Comparison of ENCODE assay signal across 9 mouse cellular contexts in genomic region chr5:123067395-123067995, GRCm38 (mm10). TPM values are rescaled to one million over a fixed set of nuclear protein-coding genes. Genes with fewer than 3 reads are reported as not detected.
DNase-seq lines count a peak whose midpoint lies in the region; TF ChIP-seq lines count a peak whose summit lies in the region.
"Had no signal": no experiment of that assay in that cellular context is flagged by ENCODE, and none has a peak within 500 bp of the region (broad histone marks: within the 10 kb centered on the region; RNA-seq: fewer than 3 reads in every experiment).

No protein-coding gene starts in this region.

- H3K36me3 ChIP-seq in ES-Bruce4 (ENCODE audit: control insufficient read depth, insufficient read depth, low read length, poor library complexity, severe bottlenecking): no peaks in the 10 kb centered on the region

- H3K4me1 ChIP-seq in ES-Bruce4 (ENCODE audit: control insufficient read depth, insufficient read depth, low read length): peaks cover 2% of the 10 kb centered on the region

- peak; percentile 57 for DNase-seq in embryo, embryonic 10 days (ENCODE audit: low spot score)
- DNase-seq in embryo, embryonic 9.5 days (ENCODE audit: extremely low spot score): no peak
- peak; percentile 42 for DNase-seq in heart, adult 8-10 months (ENCODE audit: low spot score)
- peak; percentile 42 for DNase-seq in liver
- DNase-seq in thymus, postnatal 14 days: peak; percentile 68
- DNase-seq in spleen, adult 12 weeks (ENCODE audit: low spot score): no peak
- DNase-seq in testis, postnatal 14 days (ENCODE audit: low spot score): no peak

- no peak overlapping the region for H3K4me3 ChIP-seq in ES-Bruce4 (ENCODE audit: low read depth, low read length)
- H3K4me3 ChIP-seq: megakaryocyte, embryonic 14.5 days had no signal

- no peak for TF ChIP-seq CTCF in ES-Bruce4 (IDR thresholded peaks at IDR 0.05; ENCODE audit: low read depth, low read length)

- TF ChIP-seq EP300 in ES-Bruce4 (IDR thresholded peaks at IDR 0.05; ENCODE audit: insufficient read depth, low read depth, low read length): no peak

- no peaks in the 10 kb centered on the region for H3K9me3 ChIP-seq in ES-Bruce4 (replicated peaks; ENCODE audit: control insufficient read depth, insufficient read depth, low read length, poor library complexity, severe bottlenecking)

- H3K9ac ChIP-seq in ES-Bruce4 (ENCODE audit: low read depth, poor library complexity, severe bottlenecking): 0 out of 2 replicates have a peak overlapping the region, but pooled peaks have one; percentile 27

- no peaks in the 10 kb centered on the region for H3K27me3 ChIP-seq in ES-Bruce4 (ENCODE audit: control insufficient read depth, insufficient read depth, low read length, poor library complexity, severe bottlenecking)
- H3K27me3 ChIP-seq: megakaryocyte, embryonic 14.5 days had no signal

- H3K27ac ChIP-seq in ES-Bruce4 (ENCODE audit: insufficient read depth, low read length): peak overlapping the region; percentile 31; the same call in 1 of the 2 replicates

- no peak for TF ChIP-seq POLR2A in ES-Bruce4 (IDR thresholded peaks at IDR 0.05; ENCODE audit: insufficient read depth, low read length)

RNA-seq across cellular contexts. Expression of gene Tmem120b, which starts 0.7 kb away (rescaled TPM):
- 8.9 and 9.1 TPM in 2 replicates for polyA plus RNA-seq in ES-Bruce4 (2011; ENCODE audit: insufficient read depth, insufficient read length, low read depth, missing spikeins)
- 10 to 100 TPM in 1 of 4 experiments, 1 to 10 TPM in 3; 7.7 to 10.7 (median 8.4) TPM for total RNA-seq in heart, adult 8-10 months (2022)

RNA-seq across cellular contexts. Expression of gene Morn3, which starts 20.7 kb away (rescaled TPM):
- polyA plus RNA-seq in ES-Bruce4 (2011; ENCODE audit: insufficient read depth, insufficient read length, low read depth, missing spikeins): not detected in 2 replicates
- not detected for total RNA-seq in heart, adult 8-10 months (2022)

RNA-seq across cellular contexts. Expression of gene Orai1, which starts 52.6 kb away (rescaled TPM):
- 12.7 and 13.3 TPM in 2 replicates for polyA plus RNA-seq in ES-Bruce4 (2011; ENCODE audit: insufficient read depth, insufficient read length, low read depth, missing spikeins)
- total RNA-seq in heart, adult 8-10 months (2022): 10 to 100 TPM; 13.3 to 16.3 (median 15.2) TPM

Comparison
In these comparisons a context has a peak if more than half of its experiments do, and no peak if none do; other contexts are left out.
1. DNase-seq: peak in embryo, embryonic 10 days (single experiment), heart, adult 8-10 months (single experiment), liver (single experiment) and thymus, postnatal 14 days (single experiment); none in embryo, embryonic 9.5 days (single experiment), spleen, adult 12 weeks (single experiment) and testis, postnatal 14 days (single experiment).